Mouse (Mus musculus) ES-Bruce4 (cell line): Measurements from ENCODE around the gene Fbxo42.

Experiments
- CTCF ChIP-seq: IDR thresholded peaks from one replicate; pipeline ENCODE4 v1.8.1; 2011; ENCODE audit warnings: low read depth, low read length
- EP300 ChIP-seq: IDR thresholded peaks from 2 replicates; pipeline ENCODE4 v1.6.1; 2011; ENCODE audit warnings: low read depth, low read length; ENCODE audit not compliant: insufficient read depth

- TF ChIP-seq CTCF (no peak), EP300 (no peak)
Measured at GRCm38 (mm10) chr4:141167156-141167555, 19.4 kb downstream of the Fbxo42 start.
